Mouse (Mus musculus) testis, adult 2 months (tissue): ENCODE measurements around the gene Taf5. TPM values are rescaled to one million over a fixed set of nuclear protein-coding genes. Genes with fewer than 3 reads are reported as not detected.

Experiments
- H3K27ac ChIP-seq: fragments of 200-500 bp; 2 replicates; pipeline ENCODE4 v1.5.1; 2012; ENCODE audit warnings: low read depth, low read length; ENCODE audit not compliant: control insufficient read depth, insufficient read depth
- H3K27me3 ChIP-seq: fragments of 200-500 bp; 2 replicates; pipeline ENCODE4 v1.6.1; 2012; ENCODE audit warnings: mild to moderate bottlenecking, low read length, moderate library complexity; ENCODE audit not compliant: control insufficient read depth, insufficient read depth
- H3K36me3 ChIP-seq: fragments of 200-500 bp; 2 replicates; pipeline ENCODE4 v1.6.1; 2012; ENCODE audit warnings: mild to moderate bottlenecking, low read length; ENCODE audit not compliant: control insufficient read depth, insufficient read depth
- H3K4me1 ChIP-seq: fragments of 200-500 bp; 2 replicates; pipeline ENCODE4 v1.6.1; 2012; ENCODE audit warnings: low read length; ENCODE audit not compliant: control insufficient read depth, insufficient read depth
- H3K4me3 ChIP-seq: fragments of 200-500 bp; 2 replicates; pipeline ENCODE4 v1.5.1; 2012; ENCODE audit warnings: low read depth, mild to moderate bottlenecking, low read length, moderate library complexity, mixed read lengths; ENCODE audit not compliant: control insufficient read depth
- CTCF ChIP-seq: fragments of 200-500 bp; IDR thresholded peaks from 2 replicates; pipeline ENCODE4 v1.5.1; 2012; ENCODE audit warnings: low read depth, mild to moderate bottlenecking, inconsistent platforms, low read length, moderate library complexity; ENCODE audit not compliant: control insufficient read depth, insufficient read depth, insufficient replicate concordance
- POLR2A ChIP-seq: fragments of 200-500 bp; IDR thresholded peaks from 2 replicates; pipeline ENCODE4 v1.6.1; 2012; ENCODE audit warnings: low read depth, mild to moderate bottlenecking, inconsistent platforms, low read length, moderate library complexity; ENCODE audit not compliant: control insufficient read depth
- polyA plus RNA-seq: library from polyadenylated mRNA; depleted of rRNA; stranded (reverse); fragments of >200 nt; gene quantifications from 2 replicates; pipeline ENCODE4 v1.2.3, GENCODE M21; 2012

Gene Taf5
- polyA plus RNA-seq, 1 experiment, result 4.9 TPM

- no peaks in the 10 kb centered on the region for H3K27me3 ChIP-seq
- H3K4me1 ChIP-seq, result peaks cover 2% of the 10 kb centered on the region; the same call in 1 of the 2 replicates
- TF ChIP-seq CTCF (no peak), POLR2A (no peak)
- no peaks in the 10 kb centered on the region for H3K36me3 ChIP-seq
- H3K4me3 ChIP-seq, result no peak overlapping the region
- H3K27ac ChIP-seq, result no peak overlapping the region
Observed at GRCm38 (mm10) chr19:47065860-47066259, 1.7 kb upstream of the Taf5 start.

- peak overlapping the region; percentile 93 for H3K4me3 ChIP-seq
- H3K27ac ChIP-seq, result peak overlapping the region; percentile 74
- no peaks in the 10 kb centered on the region for H3K27me3 ChIP-seq
- H3K4me1 ChIP-seq, result peaks cover 2% of the 10 kb centered on the region; the same call in 1 of the 2 replicates
- TF ChIP-seq POLR2A (0 out of 2 replicates have a peak, but pooled peaks have one; percentile 41), CTCF (no peak)
- H3K36me3 ChIP-seq, result no peaks in the 10 kb centered on the region
Observed at GRCm38 (mm10) chr19:47067924-47068611, 522 bp downstream of the Taf5 start.

GRCm38 (mm10) chr19:47088226-47088625 lies 20.7 kb downstream of the Taf5 start:
- TF ChIP-seq CTCF (no peak), POLR2A (no peak)
- Histone ChIP-seq H3K36me3 (peaks cover 1% of the 10 kb centered on the region), H3K4me3 (peak overlapping the region; percentile 44; the same call in 1 of the 2 replicates), H3K27me3 (no peaks in the 10 kb centered on the region), H3K27ac (peak overlapping the region; percentile 32), H3K4me1 (peaks cover 2% of the 10 kb centered on the region; the same call in 1 of the 2 replicates)

GRCm38 (mm10) chr19:47089718-47090525 lies 22.4 kb downstream of the Taf5 start:
- Histone ChIP-seq H3K4me1 (peaks cover 2% of the 10 kb centered on the region; the same call in 1 of the 2 replicates), H3K27me3 (no peaks in the 10 kb centered on the region), H3K36me3 (no peaks in the 10 kb centered on the region; the same call in 1 of the 2 replicates), H3K4me3 (peak overlapping the region; percentile 90), H3K27ac (peak overlapping the region; percentile 93)
- TF ChIP-seq CTCF, result no peak
- no peak for TF ChIP-seq POLR2A

- H3K27me3 ChIP-seq, result no peaks in the 10 kb centered on the region
- peak within 1 kb of the TSS; percentile 93 for H3K27ac ChIP-seq
- H3K4me1 ChIP-seq, result peaks cover 2% of the 10 kb centered on the region; the same call in 1 of the 2 replicates
- TF ChIP-seq POLR2A, result peak; percentile 97
- TF ChIP-seq CTCF, result no peak
- H3K36me3 ChIP-seq, result no peaks in the 10 kb centered on the region
- H3K4me3 ChIP-seq, result peak within 1 kb of the TSS; percentile 90
Observed at GRCm38 (mm10) chr19:47090550-47091156, 23.1 kb downstream of the Taf5 start, which contains the start of the genes Usmg5 and Pdcd11. Gene Usmg5, minus strand, starts transcription at chr19:47090647. Gene Pdcd11, plus strand, starts transcription at chr19:47090768.

GRCm38 (mm10) chr19:47101080-47101479 lies 33.5 kb downstream of the Taf5 start:
- peaks cover 2% of the 10 kb centered on the region for H3K36me3 ChIP-seq
- H3K4me3 ChIP-seq, result no peak overlapping the region
- H3K4me1 ChIP-seq, result no peaks in the 10 kb centered on the region
- H3K27ac ChIP-seq, result no peak overlapping the region
- no peak for TF ChIP-seq CTCF
- no peak for TF ChIP-seq POLR2A
- H3K27me3 ChIP-seq, result no peaks in the 10 kb centered on the region
